Mouse (Mus musculus): ENCODE measurements at regions not wholly inside any gene's neighbourhood (a gene's known extent, or its start where the extent isn't known, plus 50 kb on each side); places are given as distances from the start of the nearest gene placed in this dataset.

- TF ChIP-seq CTCF (IDR thresholded peaks at IDR 0.05; ENCODE audit: low read depth), result no peak
- no peak for TF ChIP-seq EP300 (optimal IDR thresholded peaks at IDR 0.05)
Measured at GRCm38 (mm10) chr12:110170496-110170895, 108.4 kb upstream of the Dio3 start.

Data from stomach, postnatal 0 days (tissue).